Mouse (Mus musculus): ENCODE data around the gene Angptl4. TPM values are rescaled to one million over a fixed set of nuclear protein-coding genes. Genes with fewer than 3 reads are reported as not detected.

The Angptl4 gene
- polyA plus RNA-seq, 1 experiment from 2014 or later, result 47.0 TPM

- Histone ChIP-seq H3K4me3 (peak overlapping the region; percentile 59), H3K27ac (peak overlapping the region; percentile 97), H3K4me2 (peak overlapping the region; percentile 86), H3K36me3 (peaks cover 39% of the 10 kb centered on the region), H3K27me3 (no peaks in the 10 kb centered on the region), H3K9me3 (no peaks in the 10 kb centered on the region), H3K4me1 (peaks cover 42% of the 10 kb centered on the region), H3K9ac (peak overlapping the region; percentile 69)
- under 1% methylated on average over 89 of the region's 89 CpGs for WGBS
- ATAC-seq (ENCODE audit: borderline replicate concordance, extremely low read depth, low FRiP score, low TSS enrichment), result peak; percentile 97
Observed at GRCm38 (mm10) chr17:33817184-33817968, 35.7 kb upstream of the Angptl4 start.

DNA sequence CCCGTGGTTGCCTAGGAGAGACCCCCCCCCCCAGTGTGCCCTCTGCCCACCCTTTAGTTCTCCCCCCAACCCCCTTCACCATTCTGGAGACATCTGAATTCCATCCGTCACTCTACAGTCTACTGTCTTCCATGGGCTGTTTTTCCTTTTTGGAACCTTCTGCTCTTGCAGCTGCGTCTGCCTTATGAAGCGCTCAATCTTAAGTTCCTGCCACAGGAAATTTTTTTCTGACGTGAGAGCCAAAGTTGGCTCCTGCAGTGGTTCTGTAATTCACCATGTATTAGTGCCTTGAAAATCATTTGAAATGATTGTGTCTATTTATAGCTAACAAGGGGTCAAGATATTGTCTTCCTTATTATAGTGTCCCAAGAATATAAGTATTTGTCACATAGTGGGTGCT, 35.0 kb upstream of the Angptl4 start:
- Histone ChIP-seq H3K36me3 (peaks cover 32% of the 10 kb centered on the region), H3K9ac (peak overlapping the region; percentile 69), H3K4me3 (peak overlapping the region; percentile 59), H3K27me3 (no peaks in the 10 kb centered on the region), H3K4me2 (peak overlapping the region; percentile 86), H3K4me1 (peaks cover 44% of the 10 kb centered on the region), H3K27ac (peak overlapping the region; percentile 97), H3K9me3 (no peaks in the 10 kb centered on the region)
- no peak for ATAC-seq (ENCODE audit: borderline replicate concordance, extremely low read depth, low FRiP score, low TSS enrichment)
- 25% methylated on average over 5 of the region's 5 CpGs for WGBS

- 90% methylated on average over 5 of the region's 6 CpGs for WGBS
- no peaks in the 10 kb centered on the region for H3K9me3 ChIP-seq
- no peak overlapping the region for H3K9ac ChIP-seq
- peaks cover 54% of the 10 kb centered on the region for H3K4me1 ChIP-seq
- H3K4me3 ChIP-seq, result no peak overlapping the region
- H3K27me3 ChIP-seq, result no peaks in the 10 kb centered on the region
- H3K27ac ChIP-seq, result no peak overlapping the region
- no peak for ATAC-seq (ENCODE audit: borderline replicate concordance, extremely low read depth, low FRiP score, low TSS enrichment)
- peaks cover 20% of the 10 kb centered on the region for H3K36me3 ChIP-seq
- no peak overlapping the region for H3K4me2 ChIP-seq
Observed at GRCm38 (mm10) chr17:33815399-33815798, 33.8 kb upstream of the Angptl4 start.

- WGBS, result 36% methylated on average over 4 of the region's 4 CpGs
- H3K4me2 ChIP-seq, result peak overlapping the region; percentile 90
- no peaks in the 10 kb centered on the region for H3K36me3 ChIP-seq
- peak overlapping the region; percentile 6 for H3K4me3 ChIP-seq
- peak overlapping the region; percentile 65 for H3K27ac ChIP-seq
- 0 out of 2 replicates have a peak overlapping the region, but pooled peaks have one; percentile 16 for H3K9ac ChIP-seq
- no peaks in the 10 kb centered on the region for H3K27me3 ChIP-seq
- ATAC-seq (ENCODE audit: borderline replicate concordance, extremely low read depth, low FRiP score, low TSS enrichment), result no peak
- H3K4me1 ChIP-seq, result peaks cover 48% of the 10 kb centered on the region
- no peaks in the 10 kb centered on the region for H3K9me3 ChIP-seq
Observed at GRCm38 (mm10) chr17:33812990-33813389, 31.4 kb upstream of the Angptl4 start.

- no peaks in the 10 kb centered on the region for H3K36me3 ChIP-seq
- H3K4me2 ChIP-seq, result peak overlapping the region; percentile 90
- H3K27me3 ChIP-seq, result no peaks in the 10 kb centered on the region
- ATAC-seq (ENCODE audit: borderline replicate concordance, extremely low read depth, low FRiP score, low TSS enrichment), result no peak
- H3K27ac ChIP-seq, result peak overlapping the region; percentile 65
- peaks cover 45% of the 10 kb centered on the region for H3K4me1 ChIP-seq
- no peak overlapping the region for H3K9ac ChIP-seq
- no peaks in the 10 kb centered on the region for H3K9me3 ChIP-seq
- peak overlapping the region; percentile 6 for H3K4me3 ChIP-seq
- WGBS, result 14% methylated on average over 3 of the region's 3 CpGs
Observed at GRCm38 (mm10) chr17:33812475-33812874, 30.8 kb upstream of the Angptl4 start.

- peaks cover 35% of the 10 kb centered on the region for H3K4me1 ChIP-seq
- H3K36me3 ChIP-seq, result no peaks in the 10 kb centered on the region
- no peak for ATAC-seq (ENCODE audit: borderline replicate concordance, extremely low read depth, low FRiP score, low TSS enrichment)
- peak overlapping the region; percentile 90 for H3K4me2 ChIP-seq
- 11% methylated on average over 7 of the region's 7 CpGs for WGBS
- peak overlapping the region; percentile 60 for H3K4me3 ChIP-seq
- peak overlapping the region; percentile 51; the same call in 1 of the 2 replicates for H3K27ac ChIP-seq
- no peaks in the 10 kb centered on the region for H3K27me3 ChIP-seq
- H3K9ac ChIP-seq, result peak overlapping the region; percentile 57; the same call in 1 of the 2 replicates
- no peaks in the 10 kb centered on the region for H3K9me3 ChIP-seq
Observed at GRCm38 (mm10) chr17:33811142-33811516, 29.5 kb upstream of the Angptl4 start.

GRCm38 (mm10) chr17:33810334-33811141, 28.9 kb upstream of the Angptl4 start, which contains the start of gene Kank3:
Gene Kank3, plus strand, starts transcription at chr17:33810519.
- Histone ChIP-seq H3K36me3 (no peaks in the 10 kb centered on the region), H3K4me2 (peak within 1 kb of the TSS; percentile 90), H3K27ac (peak within 1 kb of the TSS; percentile 85), H3K4me1 (peaks cover 31% of the 10 kb centered on the region), H3K9ac (peak within 1 kb of the TSS; percentile 57), H3K27me3 (no peaks in the 10 kb centered on the region), H3K9me3 (no peaks in the 10 kb centered on the region), H3K4me3 (peak within 1 kb of the TSS; percentile 60)
- ATAC-seq (ENCODE audit: borderline replicate concordance, extremely low read depth, low FRiP score, low TSS enrichment), result peak; percentile 97
- WGBS, result 2% methylated on average over 36 of the region's 36 CpGs

- H3K9me3 ChIP-seq, result no peaks in the 10 kb centered on the region
- WGBS, result 31% methylated on average over 10 of the region's 10 CpGs
- no peaks in the 10 kb centered on the region for H3K27me3 ChIP-seq
- no peak overlapping the region for H3K4me2 ChIP-seq
- H3K9ac ChIP-seq, result no peak overlapping the region
- no peak for ATAC-seq (ENCODE audit: borderline replicate concordance, extremely low read depth, low FRiP score, low TSS enrichment)
- no peak overlapping the region for H3K27ac ChIP-seq
- peaks cover 33% of the 10 kb centered on the region for H3K4me1 ChIP-seq
- H3K4me3 ChIP-seq, result no peak overlapping the region
- no peaks in the 10 kb centered on the region for H3K36me3 ChIP-seq
Observed at GRCm38 (mm10) chr17:33808192-33808591, 26.6 kb upstream of the Angptl4 start.

- H3K4me1 ChIP-seq, result peaks cover 25% of the 10 kb centered on the region
- H3K27ac ChIP-seq, result no peak overlapping the region
- H3K4me2 ChIP-seq, result no peak overlapping the region
- ATAC-seq (ENCODE audit: borderline replicate concordance, extremely low read depth, low FRiP score, low TSS enrichment), result no peak
- WGBS, result 45% methylated on average over 8 of the region's 9 CpGs
- H3K36me3 ChIP-seq, result no peaks in the 10 kb centered on the region
- no peaks in the 10 kb centered on the region for H3K9me3 ChIP-seq
- no peak overlapping the region for H3K4me3 ChIP-seq
- H3K9ac ChIP-seq, result no peak overlapping the region
- no peaks in the 10 kb centered on the region for H3K27me3 ChIP-seq
Observed at GRCm38 (mm10) chr17:33807181-33807888, 25.7 kb upstream of the Angptl4 start.

DNA sequence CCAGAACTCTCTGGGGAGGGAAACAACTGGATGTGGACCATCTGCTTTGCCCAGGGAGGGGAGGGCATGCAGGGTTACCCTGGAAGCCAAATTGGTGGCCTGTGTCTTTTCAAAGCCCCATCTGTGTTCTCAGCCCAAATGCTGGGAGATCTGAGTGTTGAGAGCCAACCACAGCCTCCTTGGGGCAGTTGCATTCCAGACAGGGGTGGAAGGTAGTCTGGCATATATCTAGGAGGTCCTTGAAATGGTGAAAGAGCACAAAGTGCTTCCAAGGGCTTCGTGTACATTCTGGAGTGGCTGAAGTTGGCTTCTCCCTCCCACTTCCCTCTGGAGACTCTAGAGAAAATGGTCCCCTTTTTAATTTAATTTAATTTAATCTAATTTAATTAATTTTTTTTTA, 23.1 kb upstream of the Angptl4 start:
- ATAC-seq (ENCODE audit: borderline replicate concordance, extremely low read depth, low FRiP score, low TSS enrichment), result 0 out of 2 replicates have a peak, but pooled peaks have one; percentile 42
- 41% methylated on average over 1 of the region's 1 CpGs for WGBS
- peaks cover 6% of the 10 kb centered on the region; the same call in 1 of the 2 replicates for H3K4me1 ChIP-seq
- no peaks in the 10 kb centered on the region for H3K27me3 ChIP-seq
- H3K36me3 ChIP-seq, result no peaks in the 10 kb centered on the region
- H3K9ac ChIP-seq, result no peak overlapping the region
- no peak overlapping the region for H3K4me3 ChIP-seq
- peak overlapping the region; percentile 68 for H3K27ac ChIP-seq
- H3K9me3 ChIP-seq, result no peaks in the 10 kb centered on the region
- H3K4me2 ChIP-seq, result no peak overlapping the region

GRCm38 (mm10) chr17:33804205-33804604, 22.6 kb upstream of the Angptl4 start:
- H3K9me3 ChIP-seq, result no peaks in the 10 kb centered on the region
- no peaks in the 10 kb centered on the region for H3K27me3 ChIP-seq
- 49% methylated on average over 4 of the region's 4 CpGs for WGBS
- no peak overlapping the region for H3K4me3 ChIP-seq
- ATAC-seq (ENCODE audit: borderline replicate concordance, extremely low read depth, low FRiP score, low TSS enrichment), result no peak
- H3K27ac ChIP-seq, result peak overlapping the region; percentile 68
- peaks cover 6% of the 10 kb centered on the region; the same call in 1 of the 2 replicates for H3K4me1 ChIP-seq
- no peaks in the 10 kb centered on the region for H3K36me3 ChIP-seq
- H3K9ac ChIP-seq, result 0 out of 2 replicates have a peak overlapping the region, but pooled peaks have one; percentile 1
- H3K4me2 ChIP-seq, result no peak overlapping the region
